20 mouse cellular contexts compared by ENCODE assay signal in genomic region chr15:91561728-91562127, GRCm38 (mm10). TPM values are rescaled to one million over a fixed set of nuclear protein-coding genes. Genes with fewer than 3 reads are reported as not detected.
"Had no signal": no experiment of that assay in that cellular context is flagged by ENCODE, and none has a peak within 500 bp of the region (broad histone marks: within the 10 kb centered on the region; RNA-seq: fewer than 3 reads in every experiment).

No protein-coding gene starts in this region.

- DNase-seq: liver, embryonic 13.5 days; liver, postnatal 0 days; lung, adult 2 months; lung, postnatal 14 days; lung, postnatal 36 days; midbrain, embryonic 14.5 days; right cerebral cortex, postnatal 14 days; thymus, postnatal 14 days; thymus, postnatal 36 days had no signal

- H3K4me3 ChIP-seq: liver, embryonic 13.5 days; liver, embryonic 15.5 days; lung, embryonic 15.5 days; megakaryocyte, embryonic 14.5 days; midbrain, embryonic 12.5 days; stomach, embryonic 15.5 days had no signal

- H3K9ac ChIP-seq: liver, embryonic 13.5 days; liver, embryonic 15.5 days; liver, postnatal 0 days; lung, embryonic 15.5 days; midbrain, embryonic 12.5 days; stomach, embryonic 15.5 days had no signal

- H3K9me3 ChIP-seq: liver, embryonic 13.5 days; liver, embryonic 15.5 days; lung, embryonic 15.5 days; midbrain, embryonic 12.5 days; stomach, embryonic 15.5 days had no signal

- H3K27ac ChIP-seq: liver, embryonic 13.5 days; liver, embryonic 15.5 days; lung, embryonic 15.5 days; macrophage; midbrain, embryonic 12.5 days; stomach, embryonic 15.5 days; stomach, postnatal 0 days had no signal

- H3K4me2 ChIP-seq: liver, embryonic 11.5 days; liver, embryonic 13.5 days; liver, embryonic 15.5 days; lung, embryonic 15.5 days; midbrain, embryonic 12.5 days; stomach, embryonic 15.5 days had no signal

- H3K27me3 ChIP-seq: liver, embryonic 13.5 days; liver, embryonic 15.5 days; lung, embryonic 15.5 days; megakaryocyte, embryonic 14.5 days; midbrain, embryonic 12.5 days; stomach, embryonic 15.5 days had no signal

- H3K36me3 ChIP-seq: liver, embryonic 13.5 days; liver, embryonic 15.5 days; lung, embryonic 15.5 days; midbrain, embryonic 12.5 days; stomach, embryonic 15.5 days had no signal

- H3K4me1 ChIP-seq: liver, embryonic 13.5 days; liver, embryonic 15.5 days; lung, embryonic 15.5 days; megakaryocyte, embryonic 14.5 days; midbrain, embryonic 12.5 days; stomach, embryonic 15.5 days had no signal

- ATAC-seq: liver, postnatal 0 days; lung, postnatal 0 days; midbrain, embryonic 16.5 days had no signal

RNA-seq across cellular contexts. Expression of gene Slc2a13, which starts 11.3 kb away (rescaled TPM):
- total RNA-seq: monocyte, adult 5-6 weeks had no signal
- polyA plus RNA-seq: macrophage had no signal
